Mouse (Mus musculus): Measurements from ENCODE around the gene Kcnma1. TPM values are rescaled to one million over a fixed set of nuclear protein-coding genes. Genes with fewer than 3 reads are reported as not detected.

The Kcnma1 gene
- total and polyA plus RNA-seq, 3 experiments = not detected

DNA sequence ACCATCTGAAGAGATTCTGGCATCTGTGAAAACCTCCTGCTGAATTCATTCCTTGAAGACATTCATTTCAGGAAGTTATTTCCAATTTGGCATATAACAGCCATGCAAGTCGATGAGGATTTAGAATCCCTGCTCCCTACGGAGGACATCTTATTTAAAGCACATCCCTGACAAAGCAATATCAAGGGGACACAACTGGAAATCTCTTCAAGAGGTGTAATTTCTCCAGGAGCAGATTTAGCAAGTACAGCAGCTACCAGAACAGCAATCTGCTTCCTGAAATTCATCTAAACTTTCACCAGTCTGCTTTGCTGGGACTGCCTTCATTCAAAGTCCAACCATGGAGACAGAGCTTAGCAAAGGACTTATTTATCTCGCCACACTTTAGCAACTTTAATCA lies 433.0 kb downstream of the Kcnma1 start:
- Histone ChIP-seq H3K4me1 (ENCODE audit: control insufficient read depth in 1 of 2, insufficient read depth in 2 of 2, low read length in 2 of 2) (no peaks in the 10 kb centered on the region), H3K79me2 (ENCODE audit: control insufficient read depth, insufficient read depth, low read length, poor library complexity) (no peaks in the 10 kb centered on the region), H3K27ac (ENCODE audit: control insufficient read depth, low read depth, low read length) (no peak overlapping the region), H3K4me3 (ENCODE audit: control insufficient read depth in 1 of 2, insufficient read depth in 1 of 2, low read depth in 2 of 2, low read length in 2 of 2) (no peak overlapping the region), H3K36me3 (ENCODE audit: control insufficient read depth in 1 of 2, insufficient read depth in 2 of 2, low read length in 2 of 2) (no peaks in the 10 kb centered on the region), H3K9ac (ENCODE audit: control insufficient read depth, low read depth, low read length, poor library complexity, severe bottlenecking) (no peak overlapping the region), H3K27me3 (ENCODE audit: control insufficient read depth in 1 of 2, insufficient read depth in 2 of 2, low read length in 2 of 2) (no peaks in the 10 kb centered on the region), H3K9me3 (replicated peaks; ENCODE audit: insufficient read depth, low read length) (no peaks in the 10 kb centered on the region)
- DNase-seq (ENCODE audit: low read depth, low spot score) = no peak
- TF ChIP-seq E2F4 (IDR thresholded peaks at IDR 0.05; ENCODE audit: borderline replicate concordance, low read depth, low read length) (no peak), ZC3H11A (IDR thresholded peaks at IDR 0.05; ENCODE audit: low read depth, low read length) (no peak), ZMIZ1 (IDR thresholded peaks at IDR 0.05; ENCODE audit: low read depth, low read length) (no peak), SIN3A (IDR thresholded peaks at IDR 0.05; ENCODE audit: low read length) (no peak), CHD1 (IDR thresholded peaks at IDR 0.05; ENCODE audit: low read depth, low read length) (no peak), ETS1 (IDR thresholded peaks at IDR 0.05; ENCODE audit: low read depth, low read length) (no peak), MEF2A (IDR thresholded peaks at IDR 0.05; ENCODE audit: extremely low read depth, insufficient replicate concordance, low read depth, low read length, poor library complexity, severe bottlenecking) (no peak), POLR2A (IDR thresholded peaks at IDR 0.05; ENCODE audit: control insufficient read depth in 1 of 2, insufficient read depth in 1 of 2, low read depth in 1 of 2, low read length in 2 of 2, poor library complexity in 1 of 2) (no peak), UBTF (IDR thresholded peaks at IDR 0.05; ENCODE audit: borderline replicate concordance, insufficient read depth, low read depth, low read length) (no peak), JUND (IDR thresholded peaks at IDR 0.05; ENCODE audit: low read depth, low read length) (no peak), CTCF (IDR thresholded peaks at IDR 0.05 in 2 of 3, conservative IDR thresholded peaks at IDR 0.05 in 1 of 3; ENCODE audit: control insufficient read depth in 1 of 3, insufficient read depth in 1 of 3, low read depth in 2 of 3, low read length in 3 of 3, poor library complexity in 1 of 3, severe bottlenecking in 1 of 3) (no peak), HCFC1 (IDR thresholded peaks at IDR 0.05; ENCODE audit: low read depth, low read length) (no peak), MYB (IDR thresholded peaks at IDR 0.05; ENCODE audit: low read depth, low read length) (no peak), POLR2AphosphoS5 (IDR thresholded peaks at IDR 0.05; ENCODE audit: borderline replicate concordance, low read depth, low read length) (no peak), BHLHE40 (IDR thresholded peaks at IDR 0.05; ENCODE audit: borderline replicate concordance, low read depth, low read length) (no peak), NRF1 (IDR thresholded peaks at IDR 0.05; ENCODE audit: insufficient read depth, low read depth, low read length, poor library complexity, severe bottlenecking) (no peak), GATA1 (IDR thresholded peaks at IDR 0.05; ENCODE audit: low read depth, low read length) (no peak), MYC (IDR thresholded peaks at IDR 0.05; ENCODE audit: low read depth, low read length) (no peak), POLR2AphosphoS2 (IDR thresholded peaks at IDR 0.05; ENCODE audit: low read length) (no peak), RAD21 (IDR thresholded peaks at IDR 0.05; ENCODE audit: low read depth, low read length) (no peak)

DNA sequence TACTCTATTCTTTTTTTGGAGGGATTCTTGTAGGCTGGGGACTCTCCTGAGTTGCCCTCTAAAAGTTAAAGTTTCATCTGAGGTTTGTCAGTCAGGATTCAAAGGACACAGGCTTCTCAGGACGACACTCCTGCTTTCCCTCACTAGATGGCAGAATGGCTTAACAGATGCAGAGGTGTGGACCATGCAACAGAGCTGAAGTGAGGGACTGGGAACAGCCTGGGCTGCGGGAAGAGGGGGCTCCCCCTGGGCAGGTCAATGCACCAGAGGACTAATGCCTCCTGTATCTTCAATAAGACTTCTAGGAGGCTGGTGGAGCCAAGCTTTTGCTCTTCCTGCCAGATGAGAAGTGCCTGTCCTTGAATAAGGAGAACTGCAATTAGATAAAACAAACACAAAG lies 438.3 kb downstream of the Kcnma1 start:
- Histone ChIP-seq H3K27me3 (ENCODE audit: control insufficient read depth in 1 of 2, insufficient read depth in 2 of 2, low read length in 2 of 2) (no peaks in the 10 kb centered on the region), H3K79me2 (ENCODE audit: control insufficient read depth, insufficient read depth, low read length, poor library complexity) (no peaks in the 10 kb centered on the region), H3K4me1 (ENCODE audit: control insufficient read depth in 1 of 2, insufficient read depth in 2 of 2, low read length in 2 of 2) (peaks cover 0 to 6% of the 10 kb centered on the region in 2 experiments; a peak in 2 of 4 replicates), H3K9me3 (replicated peaks; ENCODE audit: insufficient read depth, low read length) (no peaks in the 10 kb centered on the region), H3K27ac (ENCODE audit: control insufficient read depth, low read depth, low read length) (no peak overlapping the region), H3K36me3 (ENCODE audit: control insufficient read depth in 1 of 2, insufficient read depth in 2 of 2, low read length in 2 of 2) (peaks cover 0 to 8% of the 10 kb centered on the region in 2 experiments; a peak in 2 of 4 replicates), H3K9ac (ENCODE audit: control insufficient read depth, low read depth, low read length, poor library complexity, severe bottlenecking) (no peak overlapping the region), H3K4me3 (ENCODE audit: control insufficient read depth in 1 of 2, insufficient read depth in 1 of 2, low read depth in 2 of 2, low read length in 2 of 2) (no peak overlapping the region)
- peak; percentile 8 for DNase-seq (ENCODE audit: low read depth, low spot score)
- TF ChIP-seq CTCF (IDR thresholded peaks at IDR 0.05 in 2 of 3, conservative IDR thresholded peaks at IDR 0.05 in 1 of 3; ENCODE audit: control insufficient read depth in 1 of 3, insufficient read depth in 1 of 3, low read depth in 2 of 3, low read length in 3 of 3, poor library complexity in 1 of 3, severe bottlenecking in 1 of 3) (peak in 2 of 3 experiments; percentile 17 to 21; a peak in 1 of 6 replicates), KAT2A (conservative IDR thresholded peaks at IDR 0.05; ENCODE audit: low read depth, low read length) (no peak), RAD21 (IDR thresholded peaks at IDR 0.05; ENCODE audit: low read depth, low read length) (peak; percentile 13)

Data from MEL (cell line).